Mouse (Mus musculus): ENCODE measurements around the gene Mgat4a. TPM values are rescaled to one million over a fixed set of nuclear protein-coding genes. Genes with fewer than 3 reads are reported as not detected.

Gene Mgat4a
- total RNA-seq, 2 experiments from 2014 or later = 2.9 to 12.9 TPM

GRCm38 (mm10) chr1:37427144-37427875, 113.5 kb downstream of the Mgat4a start:
- no peak for ATAC-seq (replicated peaks; ENCODE audit: low FRiP score, low TSS enrichment, poor library complexity, severe bottlenecking)

- ATAC-seq (replicated peaks; ENCODE audit: low FRiP score, low TSS enrichment, poor library complexity, severe bottlenecking) = peak; percentile 99
These were observed 121.4 kb downstream of the Mgat4a start for GRCm38 (mm10) chr1:37419420-37419819.

- no peak for ATAC-seq (replicated peaks; ENCODE audit: low FRiP score, low TSS enrichment, poor library complexity, severe bottlenecking)
These were observed 125.4 kb downstream of the Mgat4a start for GRCm38 (mm10) chr1:37415394-37415793.

- peak; percentile 84 for ATAC-seq (replicated peaks; ENCODE audit: low FRiP score, low TSS enrichment, poor library complexity, severe bottlenecking)
These were observed 131.2 kb downstream of the Mgat4a start for GRCm38 (mm10) chr1:37409647-37410046.

GRCm38 (mm10) chr1:37408678-37409077, 132.1 kb downstream of the Mgat4a start:
- no peak for ATAC-seq (replicated peaks; ENCODE audit: low FRiP score, low TSS enrichment, poor library complexity, severe bottlenecking)

GRCm38 (mm10) chr1:37408059-37408458, 132.8 kb downstream of the Mgat4a start:
- no peak for ATAC-seq (replicated peaks; ENCODE audit: low FRiP score, low TSS enrichment, poor library complexity, severe bottlenecking)

- ATAC-seq (replicated peaks; ENCODE audit: low FRiP score, low TSS enrichment, poor library complexity, severe bottlenecking) = no peak
These were observed 133.6 kb downstream of the Mgat4a start for GRCm38 (mm10) chr1:37407228-37407627.

GRCm38 (mm10) chr1:37405137-37405536, 135.7 kb downstream of the Mgat4a start:
- no peak for ATAC-seq (replicated peaks; ENCODE audit: low FRiP score, low TSS enrichment, poor library complexity, severe bottlenecking)

GRCm38 (mm10) chr1:37401687-37402086, 139.1 kb downstream of the Mgat4a start:
- peak; percentile 77 for ATAC-seq (replicated peaks; ENCODE audit: low FRiP score, low TSS enrichment, poor library complexity, severe bottlenecking)

- ATAC-seq (replicated peaks; ENCODE audit: low FRiP score, low TSS enrichment, poor library complexity, severe bottlenecking) = no peak
These were observed 141.1 kb downstream of the Mgat4a start for GRCm38 (mm10) chr1:37399734-37400133.

GRCm38 (mm10) chr1:37398961-37399360, 141.9 kb downstream of the Mgat4a start:
- no peak for ATAC-seq (replicated peaks; ENCODE audit: low FRiP score, low TSS enrichment, poor library complexity, severe bottlenecking)

GRCm38 (mm10) chr1:37396481-37396880, 144.3 kb downstream of the Mgat4a start:
- no peak for ATAC-seq (replicated peaks; ENCODE audit: low FRiP score, low TSS enrichment, poor library complexity, severe bottlenecking)

GRCm38 (mm10) chr1:37393174-37393573, 147.6 kb downstream of the Mgat4a start:
- no peak for ATAC-seq (replicated peaks; ENCODE audit: low FRiP score, low TSS enrichment, poor library complexity, severe bottlenecking)

Other genes with a start within 250 kb of the Mgat4a start
- 4.3 and 5.8 TPM in 2 replicates for gene Inpp4a, start 241.2 kb downstream of the Mgat4a start, total RNA-seq (2014; fragmentation: Nextera tagmentation)
- gene Inpp4a, start 241.2 kb downstream of the Mgat4a start, total RNA-seq (2017) = 1.8 and 2.1 TPM in 2 replicates
- 96.6 and 104 TPM in 2 replicates for gene Coa5, start 110.9 kb downstream of the Mgat4a start, total RNA-seq (2014; fragmentation: Nextera tagmentation)
- gene Coa5, start 110.9 kb downstream of the Mgat4a start, total RNA-seq (2017) = 82.0 and 90.7 TPM in 2 replicates
- 33.5 and 42.9 TPM in 2 replicates for gene Unc50, start 110.9 kb downstream of the Mgat4a start, total RNA-seq (2014; fragmentation: Nextera tagmentation)
- gene Unc50, start 110.9 kb downstream of the Mgat4a start, total RNA-seq (2017) = 45.7 and 46.1 TPM in 2 replicates
- gene 2010300C02Rik, start 179.1 kb upstream of the Mgat4a start, total RNA-seq (2014; fragmentation: Nextera tagmentation) = not detected in 2 replicates
- gene 2010300C02Rik, start 179.1 kb upstream of the Mgat4a start, total RNA-seq (2017) = 0.05 and 0.15 TPM in 2 replicates